Mouse (Mus musculus) 416B (cell line): ENCODE measurements around the gene Naaladl1.

Source experiments
- DNase-seq: peaks from one replicate; pipeline ENCODE4 v3.0.0; 2011; ENCODE audit warnings: low read depth

The Naaladl1 gene

DNA sequence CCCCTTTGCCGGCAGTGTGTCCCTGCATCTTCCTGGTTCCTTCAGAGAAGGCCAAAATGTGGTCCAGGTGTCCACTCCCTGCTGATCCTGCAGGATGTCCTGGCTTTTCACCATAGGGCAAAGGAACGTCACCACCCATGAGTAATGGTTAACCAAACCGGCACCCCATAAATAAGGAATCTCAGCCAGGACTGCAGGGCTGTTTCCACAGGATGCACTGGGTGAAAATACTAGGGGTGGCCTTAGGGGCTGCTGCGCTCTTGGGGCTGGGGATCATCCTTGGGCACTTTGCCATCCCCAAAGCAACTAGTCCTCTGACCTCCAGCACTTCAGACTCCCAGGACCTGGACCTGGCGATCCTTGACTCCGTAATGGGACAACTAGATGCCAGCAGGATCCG lies at the start of gene Naaladl1:
TSS of gene Naaladl1 (plus strand) at position 197 of the 400 bp plus-strand sequence.
- no peak for DNase-seq

DNA sequence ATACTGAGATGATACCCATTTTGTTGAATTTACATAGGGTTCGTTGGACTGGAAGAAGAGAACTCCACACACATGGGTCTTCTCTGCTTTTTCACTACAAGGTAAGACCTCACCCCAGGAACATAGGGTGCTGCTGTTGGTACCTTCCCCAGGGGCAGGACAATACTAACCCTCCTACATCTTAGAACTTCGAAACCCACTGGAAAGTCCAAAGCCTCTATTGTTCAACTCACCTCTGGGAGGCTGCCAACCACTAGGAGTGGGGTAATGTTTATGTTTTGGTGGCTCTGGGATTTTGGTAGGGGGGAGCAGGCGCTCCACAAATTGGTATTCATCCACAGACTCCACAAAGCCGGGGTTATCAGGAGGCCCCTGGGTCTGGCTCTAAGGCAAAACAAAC lies 48.9 kb upstream of the Naaladl1 start:
- DNase-seq: no peak

DNA sequence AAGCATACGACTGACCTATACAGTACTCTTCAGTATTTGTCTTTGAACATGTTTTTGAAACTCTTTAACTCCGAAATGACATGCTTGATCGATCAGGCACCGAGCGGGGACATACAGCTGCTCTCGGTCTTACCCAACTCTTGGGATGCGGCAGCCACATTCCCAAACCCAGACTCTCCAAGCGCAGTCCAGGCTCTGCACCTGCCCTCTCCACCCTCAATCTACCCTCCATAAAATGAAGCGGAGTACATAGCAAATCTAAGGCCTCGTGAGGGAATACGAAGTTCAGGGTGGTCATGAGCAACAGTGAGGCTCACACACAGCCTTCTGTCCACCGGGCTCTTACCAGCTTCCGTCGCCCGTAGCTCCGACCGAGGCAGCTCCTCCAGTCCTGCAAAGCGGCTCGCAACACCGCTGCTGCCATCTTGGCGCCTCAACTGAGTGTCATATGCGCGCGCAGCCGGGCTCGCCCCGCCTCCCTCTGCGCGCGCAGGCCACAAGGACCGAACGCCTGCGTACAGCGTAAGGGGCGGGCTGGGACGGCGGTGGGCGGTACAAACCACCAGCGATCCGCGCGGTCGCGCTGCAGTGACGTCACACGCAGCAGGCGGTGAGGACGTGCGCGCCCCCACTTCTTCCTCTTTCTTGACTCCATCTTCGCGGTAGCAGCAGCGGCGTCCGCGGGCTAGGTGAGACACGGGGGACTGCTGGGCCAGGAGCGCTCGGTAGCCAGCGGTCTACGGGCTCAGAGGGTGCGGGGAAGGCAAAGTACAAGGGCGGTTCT lies 48.1 kb upstream of the Naaladl1 start, which contains the start of the genes Mrpl49 and Fau:
TSS of gene Mrpl49 (minus strand) at position 473 of the 784 bp plus-strand sequence.
TSS of gene Fau (plus strand) at position 532 of the 784 bp plus-strand sequence.
- peak; percentile 98 for DNase-seq

- peak; percentile 29 for DNase-seq
Observed at GRCm38 (mm10) chr19:6058513-6058912, 47.1 kb upstream of the Naaladl1 start.

DNA sequence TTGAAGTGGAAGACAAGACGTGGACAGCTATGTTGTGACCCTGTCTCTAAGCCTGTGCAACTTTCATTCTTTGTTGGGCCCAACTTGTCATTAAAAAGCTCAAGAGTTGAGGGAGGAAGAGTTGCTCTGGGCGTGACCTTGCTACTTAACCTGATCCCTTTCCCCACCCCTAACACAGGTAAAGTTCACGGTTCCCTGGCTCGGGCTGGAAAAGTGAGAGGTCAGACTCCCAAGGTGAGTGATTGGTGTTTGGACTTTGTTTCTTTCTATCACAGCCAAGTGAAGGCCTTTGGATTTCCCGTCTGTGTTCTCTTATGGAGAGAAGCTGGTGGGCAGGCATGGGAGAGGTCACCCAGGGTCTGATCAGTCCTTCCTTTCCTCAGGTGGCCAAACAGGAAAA lies 46.6 kb upstream of the Naaladl1 start:
- DNase-seq: no peak

GRCm38 (mm10) chr19:6061021-6061533 lies 44.5 kb upstream of the Naaladl1 start, which contains the start of gene Znhit2:
TSS of gene Znhit2 (plus strand) at chr19:6061192.
- peak; percentile 95 for DNase-seq

DNA sequence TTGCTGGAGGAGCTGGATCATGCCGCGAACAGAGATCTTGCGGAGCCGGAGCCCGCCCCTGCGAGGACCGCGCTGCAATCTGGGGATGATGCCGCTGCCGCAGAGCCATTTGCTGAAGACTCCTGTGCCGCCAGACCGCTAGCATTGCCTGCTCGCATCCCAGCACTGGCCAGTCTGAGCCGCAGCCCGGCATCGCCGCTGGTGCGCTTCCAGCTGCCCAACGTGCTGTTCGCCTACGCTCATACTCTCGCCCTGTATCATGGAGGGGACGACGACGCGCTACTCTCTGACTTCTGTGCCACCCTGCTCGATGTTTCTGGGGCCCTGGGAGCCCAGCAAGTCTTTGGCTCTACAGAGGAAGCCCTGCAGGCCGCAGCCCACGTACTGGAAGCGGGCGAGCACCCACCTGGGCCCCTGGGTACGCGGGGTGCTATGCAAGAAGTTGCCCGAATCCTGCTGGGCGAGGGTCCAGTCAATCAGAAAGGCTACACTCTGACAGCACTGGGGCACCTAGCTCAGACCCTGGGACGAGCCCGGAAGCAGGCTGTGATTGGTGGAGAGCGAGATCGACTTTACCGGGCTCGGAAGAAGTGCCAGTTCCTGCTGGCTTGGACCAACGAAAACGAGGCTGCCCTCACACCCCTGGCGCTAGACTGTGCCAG lies 43.8 kb upstream of the Naaladl1 start:
- peak; percentile 86 for DNase-seq

GRCm38 (mm10) chr19:6062418-6062817 lies 43.2 kb upstream of the Naaladl1 start:
- no peak for DNase-seq

- no peak for DNase-seq
Observed at GRCm38 (mm10) chr19:6063081-6063480, 42.5 kb upstream of the Naaladl1 start.

- DNase-seq: no peak
Observed at GRCm38 (mm10) chr19:6066571-6066970, 39.0 kb upstream of the Naaladl1 start.

DNA sequence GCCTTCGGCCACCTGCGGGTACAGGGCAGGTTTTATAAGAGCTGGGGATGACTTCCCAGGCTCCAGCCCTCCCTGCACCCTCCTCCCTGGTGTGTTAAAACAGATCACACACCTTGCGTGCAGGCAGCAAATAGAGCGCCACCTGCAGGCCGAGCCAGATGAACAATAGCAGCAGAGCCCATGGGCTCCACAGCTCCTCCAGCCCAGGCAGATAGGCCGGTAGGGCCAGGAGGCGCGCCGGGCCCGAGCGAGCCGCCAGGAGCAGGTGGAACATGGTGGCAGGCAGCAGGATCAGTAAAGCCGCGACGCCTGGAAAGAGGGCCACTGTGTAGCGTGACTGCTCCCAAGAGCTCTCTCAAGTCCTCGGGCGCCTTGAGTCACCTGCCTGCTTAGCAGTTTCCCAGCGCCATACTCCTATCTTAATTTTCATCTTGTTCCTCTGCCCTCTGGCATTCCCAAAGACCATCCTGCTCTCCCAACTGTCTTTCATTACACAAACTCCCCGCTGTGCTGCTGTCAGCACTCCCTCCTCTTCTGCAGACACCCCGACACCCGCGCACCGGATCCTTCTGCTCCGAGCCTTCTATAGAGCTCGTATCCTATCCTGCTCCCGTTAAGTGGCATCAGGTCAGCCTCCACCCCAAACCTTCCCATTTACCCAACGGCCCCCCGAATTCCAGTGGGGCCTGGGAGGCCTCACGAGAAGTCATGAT lies 38.4 kb upstream of the Naaladl1 start:
- DNase-seq: peak; percentile 91

- DNase-seq: peak; percentile 93
Observed at GRCm38 (mm10) chr19:6067724-6068415, 37.7 kb upstream of the Naaladl1 start, which contains the start of gene Tm7sf2. TSS of gene Tm7sf2 (minus strand) at chr19:6068373.

DNA sequence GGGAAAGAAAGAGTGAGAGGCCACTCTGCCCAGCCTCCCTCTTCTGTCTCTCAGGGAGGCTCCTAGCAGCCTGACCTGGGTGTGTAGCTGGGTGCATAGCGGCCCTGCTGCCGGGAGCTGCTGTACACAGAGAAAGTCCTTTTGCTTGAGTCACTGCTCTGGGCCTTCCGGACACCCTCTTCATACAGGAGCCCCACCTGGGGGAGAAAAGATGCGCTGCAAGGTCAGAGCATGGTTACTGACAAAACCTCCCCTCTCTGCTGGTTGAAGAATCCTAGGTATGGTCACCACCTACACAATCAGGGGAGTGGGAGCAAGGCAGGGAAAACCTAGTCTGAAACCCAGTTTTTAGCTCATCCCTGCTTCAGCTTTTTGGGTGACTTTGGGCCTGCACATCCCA lies 36.6 kb upstream of the Naaladl1 start:
- DNase-seq: no peak

GRCm38 (mm10) chr19:6069851-6070250 lies 35.7 kb upstream of the Naaladl1 start:
- no peak for DNase-seq

DNA sequence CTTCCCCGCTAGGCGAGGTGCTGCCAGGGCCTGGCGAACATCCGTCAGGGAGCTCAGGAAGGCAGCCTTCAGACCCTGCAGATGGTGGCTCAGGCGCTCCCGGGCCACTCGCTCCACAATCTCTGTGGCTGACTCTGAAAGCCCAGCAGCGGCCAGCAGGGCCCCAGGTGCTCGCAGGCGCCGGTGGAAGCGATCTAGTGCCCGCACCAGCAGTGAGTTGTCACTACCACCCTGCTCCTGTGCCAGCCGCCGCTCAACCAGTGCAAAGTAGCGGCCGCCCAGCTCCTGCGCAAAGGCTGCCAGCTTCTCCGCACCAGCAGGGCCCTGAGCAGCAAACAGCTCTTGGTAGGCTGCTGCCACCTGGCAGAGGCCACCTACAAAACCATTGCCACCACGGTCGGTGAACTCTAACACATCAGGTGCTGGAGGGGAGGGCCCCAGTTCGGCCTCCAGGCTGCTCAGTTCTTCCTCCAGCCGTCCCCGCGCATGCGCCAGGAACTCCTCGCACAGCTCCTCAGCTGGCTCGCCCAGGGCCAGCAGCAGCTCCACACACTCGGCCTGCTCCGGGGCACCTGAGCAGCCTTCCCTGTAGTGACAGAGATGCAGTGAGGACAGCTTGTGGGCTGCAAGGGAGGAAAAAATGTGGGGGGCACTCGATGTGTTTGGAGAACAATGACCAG lies 34.9 kb upstream of the Naaladl1 start:
- no peak for DNase-seq

- DNase-seq: no peak
Observed at GRCm38 (mm10) chr19:6071261-6071660, 34.3 kb upstream of the Naaladl1 start.

DNA sequence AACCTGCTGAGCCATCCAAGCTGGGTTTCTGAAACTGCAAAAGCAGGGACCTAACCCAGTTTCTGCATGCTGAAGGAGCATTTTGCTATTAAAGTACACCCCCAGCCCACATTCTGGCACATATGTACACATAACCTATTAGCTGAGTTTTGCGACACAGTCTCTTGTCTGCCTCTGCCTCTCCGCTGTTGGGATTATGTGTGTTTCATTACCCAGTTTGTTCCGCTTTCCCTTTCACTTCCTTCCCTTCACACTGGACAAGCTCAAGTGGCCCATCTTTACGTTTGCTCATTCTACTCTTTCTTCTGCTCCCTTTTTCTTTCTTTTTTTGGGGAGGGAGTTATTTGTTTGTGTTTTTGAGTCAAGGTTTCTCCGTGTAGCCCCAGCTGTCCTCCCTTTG lies 31.7 kb upstream of the Naaladl1 start:
- DNase-seq: no peak

DNA sequence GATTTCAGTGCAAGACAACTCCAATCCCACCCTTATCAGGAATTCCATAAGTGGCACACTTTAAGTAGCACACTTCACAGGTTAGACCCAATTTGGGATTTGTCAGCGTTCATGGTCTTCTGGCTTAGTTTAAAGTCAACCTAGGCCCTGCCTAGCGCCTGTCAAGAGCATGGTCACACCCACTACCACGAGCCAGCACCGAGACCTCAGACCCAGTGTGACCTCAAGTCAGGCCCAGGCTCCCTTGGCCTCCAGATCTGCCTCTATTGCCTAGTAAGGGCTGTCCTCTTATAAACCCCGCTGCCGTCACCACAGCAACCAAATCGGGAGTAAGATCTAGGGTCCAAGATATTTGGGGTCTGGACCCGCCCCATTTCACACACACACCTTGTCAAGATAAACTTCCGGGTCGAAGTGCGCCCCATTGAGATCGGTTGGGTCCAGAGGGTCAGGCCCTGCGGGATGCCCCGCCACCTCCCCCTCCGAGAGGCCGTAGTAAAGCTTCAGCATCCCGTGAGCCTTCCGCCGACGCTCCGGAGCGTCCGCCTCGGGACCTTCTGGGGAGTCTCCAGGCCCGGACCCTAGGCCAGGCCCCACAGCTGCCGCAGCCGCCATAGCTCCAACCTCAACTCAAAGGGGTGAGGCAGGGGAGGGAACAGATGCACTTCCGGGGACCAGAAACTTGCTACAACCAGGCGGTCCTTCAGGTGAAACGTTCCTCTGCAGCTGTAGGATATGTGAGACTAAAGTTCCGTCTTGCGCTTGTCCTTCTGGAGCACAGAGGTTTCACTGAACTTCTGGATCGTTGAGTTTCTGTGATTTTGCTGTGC lies 28.8 kb upstream of the Naaladl1 start, which contains the start of gene Vps51:
TSS of gene Vps51 (minus strand) at position 668 of the 830 bp plus-strand sequence.
- DNase-seq: peak; percentile 96

DNA sequence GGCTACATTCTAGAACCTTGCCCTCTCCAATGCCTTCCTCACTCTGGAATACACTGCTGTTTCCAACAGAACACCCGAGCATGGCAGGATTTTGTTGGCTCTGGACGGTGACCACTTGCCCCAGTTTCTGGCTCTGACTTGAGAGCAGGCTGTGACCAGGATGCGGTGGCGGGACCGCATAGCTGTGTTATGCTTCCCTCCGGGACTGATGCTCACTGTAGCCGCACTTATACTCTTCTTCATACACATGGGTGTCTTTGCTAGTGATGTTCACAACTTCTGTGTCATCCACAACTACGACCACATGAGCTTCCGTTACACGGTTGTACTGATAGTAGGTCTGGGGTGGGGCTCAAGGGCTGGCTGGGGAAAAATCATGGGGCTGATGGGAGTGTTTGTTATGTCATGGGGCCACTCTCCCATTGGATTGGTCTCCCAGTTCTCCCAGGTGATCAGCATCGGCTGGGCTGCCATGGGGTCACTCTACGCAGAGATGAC lies 25.6 kb upstream of the Naaladl1 start, which contains the start of gene Tmem262:
TSS of gene Tmem262 (plus strand) at position 51 of the 498 bp plus-strand sequence.
- DNase-seq: no peak

DNA sequence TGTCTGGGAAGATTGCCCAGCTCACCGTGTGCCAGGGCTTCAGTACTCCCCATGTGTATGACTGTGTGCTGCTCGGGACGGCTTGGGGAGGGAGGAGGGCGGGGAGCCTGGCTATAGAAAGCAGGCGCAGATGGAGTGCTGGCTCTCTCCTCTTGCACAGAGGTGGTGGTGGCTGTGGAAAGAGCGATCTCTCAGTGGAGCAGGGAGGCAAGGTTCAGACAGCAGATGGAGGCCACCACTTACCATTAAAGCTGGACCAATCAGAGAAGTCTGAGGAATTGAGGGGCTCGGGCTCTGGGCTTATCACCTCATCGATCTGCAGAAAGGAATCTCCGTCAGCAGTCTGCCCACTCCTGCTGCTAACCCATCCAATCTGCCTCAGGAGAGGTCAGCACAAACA lies 23.4 kb upstream of the Naaladl1 start, which contains the start of gene Gm28374:
TSS of gene Gm28374 (minus strand) at position 101 of the 400 bp plus-strand sequence.
- DNase-seq: no peak
